Mouse (Mus musculus): ENCODE measurements around the gene Hist1h2ab. TPM values are rescaled to one million over a fixed set of nuclear protein-coding genes. Genes with fewer than 3 reads are reported as not detected.

The Hist1h2ab gene
- 3.4 and 5.1 TPM in 2 replicates for polyA plus RNA-seq (2021; fragmentation: Nextera tagmentation)
- long read RNA-seq, experiment 1, partial matches to known transcripts, result 0 of 2 reads
- long read RNA-seq, experiment 1, other reads (novel, unspliced or antisense), result 0 of 2 reads
- long read RNA-seq, experiment 2, result 0 reads

GRCm38 (mm10) chr13:23750839-23751477 lies at the start of gene Hist1h2ab:
Gene Hist1h2ab, plus strand, starts transcription at chr13:23751126.

DNA sequence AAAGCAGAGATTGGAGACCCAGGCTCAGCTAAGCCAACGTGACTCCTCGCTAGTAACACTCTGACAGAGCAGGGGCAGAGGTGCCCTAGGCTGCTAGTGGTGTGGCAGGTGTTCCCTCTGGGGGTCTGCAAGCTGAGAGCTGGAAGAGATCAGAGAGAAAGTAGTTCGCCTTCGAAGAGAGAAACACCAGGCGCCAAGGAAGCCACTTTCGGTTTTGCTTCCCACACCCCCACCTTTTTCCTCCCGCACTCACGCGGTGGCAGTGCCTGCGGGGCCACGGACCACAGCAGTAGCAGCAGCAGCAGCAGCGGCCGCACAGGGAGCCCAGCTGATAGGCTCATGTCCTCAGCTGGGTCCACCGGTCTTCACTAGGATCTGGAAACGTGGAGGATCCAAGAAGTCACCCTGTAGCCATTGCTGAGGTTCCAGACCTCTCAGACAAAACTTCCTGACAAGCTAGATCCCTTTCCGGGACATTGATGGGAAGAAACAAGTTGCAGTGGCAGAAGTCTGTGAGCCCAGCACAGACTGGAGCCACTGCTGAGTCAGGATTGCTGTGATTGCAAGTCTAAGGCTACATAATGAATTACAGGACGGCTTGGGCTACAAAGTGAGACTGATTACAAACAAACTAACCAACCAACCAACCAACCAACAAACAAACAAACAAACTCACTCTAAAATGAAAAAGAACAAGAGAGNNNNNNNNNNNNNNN lies 40.4 kb upstream of the Hist1h2ab start, which contains the start of gene Hfe:
Gene Hfe, minus strand, starts transcription at position 481 of the 716 bp plus-strand sequence.

GRCm38 (mm10) chr13:23738677-23739068 lies 12.3 kb upstream of the Hist1h2ab start, which contains the start of gene Hist1h1c:
Gene Hist1h1c, plus strand, starts transcription at chr13:23738808.

GRCm38 (mm10) chr13:23745381-23746161 lies 5.4 kb upstream of the Hist1h2ab start, which contains the start of gene Hist1h3c:
Gene Hist1h3c, minus strand, starts transcription at chr13:23745602.

DNA sequence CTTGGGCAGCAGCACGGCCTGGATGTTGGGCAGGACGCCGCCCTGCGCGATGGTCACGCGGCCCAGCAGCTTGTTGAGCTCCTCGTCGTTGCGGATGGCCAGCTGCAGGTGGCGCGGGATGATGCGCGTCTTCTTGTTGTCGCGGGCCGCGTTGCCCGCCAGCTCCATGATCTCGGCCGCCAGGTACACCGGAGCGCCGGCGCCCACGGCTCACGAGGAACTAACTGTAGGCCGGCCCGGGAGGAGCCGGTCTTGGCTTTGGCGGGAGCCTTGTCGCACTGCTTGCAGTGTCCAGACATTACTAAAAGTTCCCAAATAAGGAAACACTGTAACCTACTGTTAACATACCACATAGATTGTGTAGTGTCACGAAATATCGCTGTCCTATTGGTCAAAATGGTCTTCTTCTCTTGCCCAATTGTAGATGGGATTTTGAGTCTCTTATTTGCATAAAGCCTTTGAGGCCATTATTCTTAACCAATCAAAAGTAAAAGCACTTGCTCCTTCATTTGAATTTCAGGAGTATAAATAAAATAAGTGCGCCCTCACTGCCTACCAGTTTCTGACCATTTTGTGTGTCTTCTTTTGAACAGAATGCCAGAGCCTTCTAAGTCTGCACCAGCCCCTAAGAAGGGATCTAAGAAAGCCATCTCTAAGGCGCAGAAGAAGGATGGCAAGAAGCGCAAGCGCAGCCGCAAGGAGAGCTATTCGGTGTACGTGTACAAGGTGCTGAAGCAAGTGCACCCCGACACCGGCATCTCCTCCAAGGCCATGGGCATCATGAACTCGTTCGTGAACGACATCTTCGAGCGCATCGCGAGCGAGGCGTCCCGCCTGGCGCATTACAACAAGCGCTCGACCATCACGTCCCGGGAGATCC lies 4.5 kb upstream of the Hist1h2ab start, which contains the start of gene Hist1h2bb:
Gene Hist1h2bb, plus strand, starts transcription at position 534 of the 880 bp plus-strand sequence.

DNA sequence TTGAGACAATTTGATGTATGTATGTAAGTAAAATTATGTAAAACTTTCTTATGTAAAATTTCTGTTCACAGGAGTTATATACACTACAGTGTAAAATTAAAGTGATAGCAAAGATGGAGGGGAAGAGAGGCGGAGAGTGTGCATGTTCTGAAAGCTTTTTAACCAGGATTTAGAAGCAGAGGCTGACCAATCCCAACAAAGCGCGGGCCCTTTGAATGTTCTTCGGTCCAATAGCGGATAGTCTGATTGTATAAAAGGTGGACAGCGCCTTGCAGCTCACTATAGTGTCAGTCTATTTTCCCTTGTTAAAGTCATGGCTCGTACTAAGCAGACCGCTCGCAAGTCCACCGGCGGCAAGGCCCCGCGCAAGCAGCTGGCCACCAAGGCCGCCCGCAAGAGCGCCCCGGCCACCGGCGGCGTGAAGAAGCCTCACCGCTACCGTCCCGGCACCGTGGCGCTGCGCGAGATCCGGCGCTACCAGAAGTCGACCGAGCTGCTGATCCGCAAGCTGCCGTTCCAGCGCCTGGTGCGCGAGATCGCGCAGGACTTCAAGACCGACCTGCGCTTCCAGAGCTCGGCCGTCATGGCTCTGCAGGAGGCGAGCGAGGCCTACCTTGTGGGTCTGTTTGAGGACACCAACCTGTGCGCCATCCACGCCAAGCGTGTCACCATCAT lies 1.3 kb downstream of the Hist1h2ab start, which contains the start of gene Hist1h3b:
Gene Hist1h3b, plus strand, starts transcription at position 201 of the 675 bp plus-strand sequence.

DNA sequence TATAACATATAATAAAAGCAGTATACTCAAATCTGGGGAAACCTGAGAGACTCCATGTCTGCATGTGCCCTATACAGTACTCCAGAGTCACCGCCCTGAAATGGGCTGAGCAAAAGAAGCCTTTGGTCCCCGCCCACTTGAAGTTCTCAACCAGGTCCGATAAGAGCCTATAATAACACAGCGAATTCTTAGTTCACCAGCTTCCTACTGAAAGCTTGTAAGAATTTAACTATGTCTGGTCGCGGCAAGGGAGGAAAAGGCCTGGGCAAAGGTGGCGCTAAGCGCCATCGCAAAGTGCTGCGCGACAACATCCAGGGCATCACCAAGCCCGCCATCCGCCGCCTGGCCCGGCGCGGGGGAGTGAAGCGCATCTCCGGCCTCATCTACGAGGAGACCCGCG lies 5.9 kb downstream of the Hist1h2ab start, which contains the start of gene Hist1h4b:
Gene Hist1h4b, plus strand, starts transcription at position 224 of the 400 bp plus-strand sequence.

GRCm38 (mm10) chr13:23760972-23761864 lies 10.3 kb downstream of the Hist1h2ab start, which contains the start of gene Hist1h4a:
Gene Hist1h4a, minus strand, starts transcription at chr13:23761230.

GRCm38 (mm10) chr13:23761871-23762821 lies 11.2 kb downstream of the Hist1h2ab start, which contains the start of gene Hist1h3a:
Gene Hist1h3a, minus strand, starts transcription at chr13:23762386.

GRCm38 (mm10) chr13:23763586-23764323 lies 12.8 kb downstream of the Hist1h2ab start, which contains the start of gene Hist1h1a:
Gene Hist1h1a, plus strand, starts transcription at chr13:23763666.

DNA sequence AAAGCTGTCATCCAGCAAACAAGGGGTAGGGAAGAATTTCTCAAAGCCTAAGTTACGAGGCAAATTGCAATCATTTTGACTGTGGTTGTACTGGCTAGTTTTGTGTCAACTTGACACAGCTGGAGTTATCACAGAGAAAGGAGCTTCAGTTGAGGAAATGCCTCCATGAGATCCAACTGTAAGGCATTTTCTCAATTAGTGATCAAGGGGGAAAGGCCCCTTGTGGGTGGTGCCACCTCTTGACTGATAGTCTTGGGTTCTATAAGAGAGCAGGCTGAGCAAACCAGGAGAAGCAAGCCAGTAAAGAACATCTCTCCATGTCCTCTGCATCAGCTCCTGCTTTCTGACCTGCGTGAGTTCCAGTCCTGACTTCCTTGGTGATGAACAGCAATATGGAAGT lies 18.7 kb downstream of the Hist1h2ab start, which contains the start of gene Trim38:
Gene Trim38, plus strand, starts transcription at position 301 of the 400 bp plus-strand sequence.

Small RNAs within 50 kb of the gene (microRNA-seq; reads per million reads assigned to microRNA genes)
- gene Gm44314 (not detected), gene Gm44484 (not detected)

Other genes starting within 250 kb of the Hist1h2ab start
- gene Hist1h4h, start 220.1 kb upstream of the Hist1h2ab start, polyA plus RNA-seq (2021; fragmentation: Nextera tagmentation), result 62.0 and 135 TPM in 2 replicates
- gene Hist1h2af, start 217.2 kb upstream of the Hist1h2ab start, polyA plus RNA-seq (2021; fragmentation: Nextera tagmentation), result not detected in 2 replicates
- gene Hist1h3g, start 215.7 kb upstream of the Hist1h2ab start, polyA plus RNA-seq (2021; fragmentation: Nextera tagmentation), result 1.3 TPM in 1 of 2 replicates, not detected in the other
- gene Hist1h2bh, start 207.7 kb upstream of the Hist1h2ab start, polyA plus RNA-seq (2021; fragmentation: Nextera tagmentation), result 0.20 and 0.25 TPM in 2 replicates
- gene Hist1h3f, start 207.1 kb upstream of the Hist1h2ab start, polyA plus RNA-seq (2021; fragmentation: Nextera tagmentation), result 0.14 TPM in 1 of 2 replicates, not detected in the other
- gene Hist1h4f, start 199.5 kb upstream of the Hist1h2ab start, polyA plus RNA-seq (2021; fragmentation: Nextera tagmentation), result not detected in 2 replicates
- gene Hist1h1d, start 197.9 kb upstream of the Hist1h2ab start, polyA plus RNA-seq (2021; fragmentation: Nextera tagmentation), result 0.03 and 0.10 TPM in 2 replicates
- gene Hist1h3e, start 188.8 kb upstream of the Hist1h2ab start, polyA plus RNA-seq (2021; fragmentation: Nextera tagmentation), result 1.1 and 1.8 TPM in 2 replicates
- 8.0 and 8.1 TPM in 2 replicates for gene Hist1h2ae, start 179.9 kb upstream of the Hist1h2ab start, polyA plus RNA-seq (2021; fragmentation: Nextera tagmentation)
- gene Hist1h2bg, start 179.7 kb upstream of the Hist1h2ab start, polyA plus RNA-seq (2021; fragmentation: Nextera tagmentation), result 3.4 and 4.7 TPM in 2 replicates
- 1.1 TPM in 1 of 2 replicates, not detected in the other for gene Hist1h2bf, start 176.9 kb upstream of the Hist1h2ab start, polyA plus RNA-seq (2021; fragmentation: Nextera tagmentation)
- not detected in 2 replicates for gene Hist1h2ad, start 176.7 kb upstream of the Hist1h2ab start, polyA plus RNA-seq (2021; fragmentation: Nextera tagmentation)
- 0.60 and 0.88 TPM in 2 replicates for gene Hist1h3d, start 175.4 kb upstream of the Hist1h2ab start, polyA plus RNA-seq (2021; fragmentation: Nextera tagmentation)
- 7.7 and 14.9 TPM in 2 replicates for gene Hist1h4d, start 169.5 kb upstream of the Hist1h2ab start, polyA plus RNA-seq (2021; fragmentation: Nextera tagmentation)
- gene Hist1h2be, start 130.0 kb upstream of the Hist1h2ab start, polyA plus RNA-seq (2021; fragmentation: Nextera tagmentation), result 4.3 and 6.3 TPM in 2 replicates
- gene Hist1h1e, start 128.6 kb upstream of the Hist1h2ab start, polyA plus RNA-seq (2021; fragmentation: Nextera tagmentation), result 9.9 and 12.4 TPM in 2 replicates
- gene Hist1h2ac, start 67.2 kb upstream of the Hist1h2ab start, polyA plus RNA-seq (2021; fragmentation: Nextera tagmentation), result 2.2 and 4.2 TPM in 2 replicates
- gene Hist1h2bc, start 66.9 kb upstream of the Hist1h2ab start, polyA plus RNA-seq (2021; fragmentation: Nextera tagmentation), result 125 and 195 TPM in 2 replicates
- gene Hist1h1t, start 55.3 kb upstream of the Hist1h2ab start, polyA plus RNA-seq (2021; fragmentation: Nextera tagmentation), result not detected in 2 replicates
- 3.0 and 6.5 TPM in 2 replicates for gene Hist1h4c, start 52.7 kb upstream of the Hist1h2ab start, polyA plus RNA-seq (2021; fragmentation: Nextera tagmentation)
- gene Hfe, start 40.3 kb upstream of the Hist1h2ab start, polyA plus RNA-seq (2021; fragmentation: Nextera tagmentation), result 6.8 and 7.3 TPM in 2 replicates
- gene Hist1h1c, start 12.3 kb upstream of the Hist1h2ab start, polyA plus RNA-seq (2021; fragmentation: Nextera tagmentation), result 8.2 and 11.8 TPM in 2 replicates
- gene Hist1h3c, start 5.5 kb upstream of the Hist1h2ab start, polyA plus RNA-seq (2021; fragmentation: Nextera tagmentation), result 0.43 and 0.45 TPM in 2 replicates
- gene Hist1h2bb, start 4.4 kb upstream of the Hist1h2ab start, polyA plus RNA-seq (2021; fragmentation: Nextera tagmentation), result 0.92 TPM in 1 of 2 replicates, not detected in the other
- 0.31 TPM in 1 of 2 replicates, not detected in the other for gene Hist1h3b, start 1.1 kb downstream of the Hist1h2ab start, polyA plus RNA-seq (2021; fragmentation: Nextera tagmentation)
- not detected in 2 replicates for gene Hist1h4b, start 5.9 kb downstream of the Hist1h2ab start, polyA plus RNA-seq (2021; fragmentation: Nextera tagmentation)
- 0.34 TPM in 1 of 2 replicates, not detected in the other for gene Hist1h4a, start 10.1 kb downstream of the Hist1h2ab start, polyA plus RNA-seq (2021; fragmentation: Nextera tagmentation)
- not detected in 2 replicates for gene Hist1h3a, start 11.3 kb downstream of the Hist1h2ab start, polyA plus RNA-seq (2021; fragmentation: Nextera tagmentation)
- 0.20 TPM in 1 of 2 replicates, not detected in the other for gene Hist1h1a, start 12.5 kb downstream of the Hist1h2ab start, polyA plus RNA-seq (2021; fragmentation: Nextera tagmentation)
- gene Trim38, start 18.8 kb downstream of the Hist1h2ab start, polyA plus RNA-seq (2021; fragmentation: Nextera tagmentation), result not detected in 2 replicates
- not detected in 2 replicates for gene Slc17a2, start 55.9 kb downstream of the Hist1h2ab start, polyA plus RNA-seq (2021; fragmentation: Nextera tagmentation)
- not detected in 2 replicates for gene Slc17a3, start 88.3 kb downstream of the Hist1h2ab start, polyA plus RNA-seq (2021; fragmentation: Nextera tagmentation)
- not detected in 2 replicates for gene Slc17a1, start 116.6 kb downstream of the Hist1h2ab start, polyA plus RNA-seq (2021; fragmentation: Nextera tagmentation)
- not detected in 2 replicates for gene Slc17a4, start 163.9 kb downstream of the Hist1h2ab start, polyA plus RNA-seq (2021; fragmentation: Nextera tagmentation)
- gene Hist1h2ba, start 183.0 kb downstream of the Hist1h2ab start, polyA plus RNA-seq (2021; fragmentation: Nextera tagmentation), result not detected in 2 replicates
- not detected in 2 replicates for gene Hist1h2aa, start 183.3 kb downstream of the Hist1h2ab start, polyA plus RNA-seq (2021; fragmentation: Nextera tagmentation)
- 1.8 and 2.5 TPM in 2 replicates for gene Scgn, start 240.1 kb downstream of the Hist1h2ab start, polyA plus RNA-seq (2021; fragmentation: Nextera tagmentation)

Measured in layer of hippocampus, adult 6 months (tissue).